Mouse (Mus musculus): Measurements from ENCODE around the gene BC048679.

- TF ChIP-seq CTCF (IDR thresholded peaks at IDR 0.05; ENCODE audit: control insufficient read depth, insufficient read depth, insufficient replicate concordance, low read depth, low read length) (no peak), POLR2A (IDR thresholded peaks at IDR 0.05; ENCODE audit: control insufficient read depth, low read depth, low read length) (no peak)
These were observed 44.4 kb downstream of the BC048679 start for GRCm38 (mm10) chr7:81453443-81454274.
